Mouse (Mus musculus) urinary bladder, postnatal 36 days (tissue): ENCODE measurements at regions not wholly inside any gene's neighbourhood (a gene's known extent, or its start where the extent isn't known, plus 50 kb on each side); places are given as distances from the start of the nearest gene placed in this dataset.
"Not testable (repeated sequence)": the region's sequence is repeated elsewhere in the genome, so short reads cannot be mapped to it uniquely, and the experiment has no call there.

ENCODE experiments used
- DNase-seq, 2 experiments: peaks; one replicate each; pipeline ENCODE4 v3.0.0; 2022; ENCODE audit warnings: low spot score in 2 of 2, mixed read lengths in 1 of 2

DNA sequence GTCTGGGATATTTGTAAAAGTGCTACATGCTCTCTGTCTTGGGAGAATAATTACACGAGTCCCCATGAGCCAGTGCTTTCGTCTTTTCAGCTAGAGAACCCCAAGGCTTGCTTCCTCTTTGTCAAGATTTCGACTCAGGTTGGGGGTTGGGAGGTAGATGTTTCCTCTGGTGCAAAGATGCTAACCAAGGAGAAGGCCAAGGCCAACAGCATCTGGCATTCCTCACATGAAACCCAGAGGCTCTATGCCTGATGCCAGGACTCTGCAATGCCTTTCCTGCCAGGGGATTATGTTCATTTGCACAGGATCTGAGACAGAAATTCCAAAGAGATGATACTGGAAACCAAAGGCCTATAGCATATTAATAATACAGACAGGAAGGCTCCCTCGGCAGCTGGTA, 198.2 kb upstream of the Six2 start:
- no peak for DNase-seq

DNA sequence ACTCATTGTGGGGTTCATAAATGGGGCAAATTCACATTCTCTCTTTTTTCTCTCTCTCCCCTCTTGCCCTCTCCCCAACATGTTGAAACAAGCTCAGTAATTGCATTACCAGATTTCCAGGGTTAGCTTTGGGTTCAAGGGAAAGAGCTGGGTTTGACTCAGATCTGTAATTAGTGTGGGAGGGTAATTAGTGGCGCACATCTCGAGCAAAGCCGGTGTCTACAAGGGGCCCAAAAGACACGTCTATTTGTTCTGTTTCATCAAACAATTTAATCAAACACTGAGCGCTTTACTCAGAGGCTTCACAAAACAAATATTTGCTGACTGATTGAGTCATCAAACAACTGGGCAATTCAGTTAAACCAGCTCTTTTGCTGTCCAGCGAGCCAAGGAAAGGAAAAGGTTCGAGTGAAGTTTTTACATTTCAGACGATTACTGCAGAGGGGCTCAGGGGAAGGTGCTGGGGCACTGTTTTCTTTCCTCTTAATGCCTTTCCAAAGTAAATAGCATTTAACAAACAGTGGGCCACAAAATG, 193.6 kb upstream of the Six2 start:
- DNase-seq = peak in 1 of 2 experiments; percentile 2

DNA sequence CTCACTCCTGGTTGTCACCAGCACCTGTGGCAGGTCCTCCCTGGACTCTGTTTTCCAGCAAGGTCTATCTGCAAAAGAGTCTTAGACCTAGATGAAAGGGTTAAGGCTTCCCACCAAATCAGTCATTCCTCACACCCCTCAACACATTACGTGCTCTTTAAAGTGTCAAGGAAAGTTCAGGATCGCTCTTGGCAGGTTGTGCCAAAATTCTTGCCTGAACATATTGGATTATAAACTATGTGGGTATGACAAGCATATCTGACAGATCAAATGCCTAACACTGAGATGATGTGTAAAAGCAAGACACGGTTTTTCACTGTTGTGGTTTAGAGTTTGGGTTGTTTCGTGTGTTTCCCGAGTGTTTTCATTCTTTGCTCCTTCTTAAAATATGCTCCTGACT, 193.0 kb upstream of the Six2 start:
- DNase-seq = peak in 1 of 2 experiments; percentile 2

DNA sequence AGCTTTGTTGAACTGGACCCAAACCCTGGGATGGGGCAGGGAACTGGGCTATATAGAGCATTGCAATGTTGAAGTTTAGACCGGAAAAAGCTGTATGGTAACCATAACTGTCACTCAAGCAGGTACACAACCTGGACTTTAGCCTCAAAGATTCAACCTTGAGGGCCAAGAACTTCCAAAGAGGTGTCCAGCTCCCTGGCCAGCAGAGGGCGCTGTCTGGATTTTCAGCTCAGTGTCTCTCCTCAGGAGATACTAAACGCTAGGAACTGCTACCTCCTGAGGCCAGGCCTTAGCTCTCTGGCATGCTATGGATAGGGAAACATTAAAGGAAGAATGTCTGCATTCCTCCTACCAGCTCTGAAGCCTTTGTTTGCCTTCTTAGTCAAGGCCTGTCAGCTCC, 189.4 kb upstream of the Six2 start:
- DNase-seq = peak in 1 of 2 experiments; percentile 9

DNA sequence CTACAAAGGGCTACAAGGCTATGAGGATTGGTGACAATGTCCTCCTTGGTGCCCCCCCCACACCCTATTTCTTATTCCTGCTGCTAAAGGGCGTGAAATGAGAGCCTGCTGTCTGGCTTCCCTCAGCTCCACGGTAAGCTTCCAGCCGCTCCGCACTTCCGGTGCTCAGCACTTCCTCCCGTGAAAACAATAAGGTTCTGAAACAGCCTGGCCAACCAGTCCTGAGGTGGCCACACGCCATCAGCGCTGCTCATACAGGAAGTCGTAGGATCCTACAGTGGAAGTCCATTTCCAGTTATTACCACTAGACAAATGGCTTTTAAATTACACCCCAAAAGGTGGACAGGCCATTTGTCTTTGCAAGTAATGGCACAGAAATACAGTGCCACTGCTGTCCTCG, 188.8 kb upstream of the Six2 start:
- DNase-seq = no peak

DNA sequence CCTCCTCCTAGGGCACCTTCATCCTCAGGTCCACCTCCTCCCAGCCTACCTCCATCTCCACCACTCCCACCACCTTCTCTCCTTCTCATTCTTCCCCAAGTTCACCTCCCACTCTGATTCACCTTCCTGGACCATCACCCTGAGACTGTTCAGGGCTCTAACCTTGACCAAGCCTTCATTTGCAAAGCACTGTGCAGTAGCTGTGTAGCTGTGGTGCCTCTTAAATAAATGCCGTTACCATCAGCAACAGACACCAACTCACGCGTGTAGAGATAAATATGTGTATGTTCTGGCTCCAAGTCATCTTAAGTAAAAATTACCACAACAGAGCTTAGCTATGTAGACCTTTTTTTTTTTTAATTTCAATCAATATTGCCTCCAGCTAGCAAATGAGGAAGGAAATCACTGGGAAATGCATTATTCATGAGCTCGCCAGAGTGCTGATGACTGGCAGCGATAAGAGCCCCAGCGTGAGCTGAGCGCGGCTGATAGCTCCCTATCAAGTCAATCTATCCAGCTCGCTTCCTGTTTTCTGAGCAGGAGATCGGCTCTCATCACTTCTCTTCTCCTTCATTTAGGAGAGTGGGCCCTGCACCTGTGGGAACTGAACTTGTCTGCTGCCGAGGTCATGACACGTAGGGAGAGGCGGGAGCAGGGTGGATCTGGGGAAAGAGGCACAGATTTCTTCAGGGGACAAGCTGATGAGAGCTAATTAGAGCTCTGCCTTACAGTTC, 185.9 kb upstream of the Six2 start:
- DNase-seq = peak in 1 of 2 experiments; percentile 14

DNA sequence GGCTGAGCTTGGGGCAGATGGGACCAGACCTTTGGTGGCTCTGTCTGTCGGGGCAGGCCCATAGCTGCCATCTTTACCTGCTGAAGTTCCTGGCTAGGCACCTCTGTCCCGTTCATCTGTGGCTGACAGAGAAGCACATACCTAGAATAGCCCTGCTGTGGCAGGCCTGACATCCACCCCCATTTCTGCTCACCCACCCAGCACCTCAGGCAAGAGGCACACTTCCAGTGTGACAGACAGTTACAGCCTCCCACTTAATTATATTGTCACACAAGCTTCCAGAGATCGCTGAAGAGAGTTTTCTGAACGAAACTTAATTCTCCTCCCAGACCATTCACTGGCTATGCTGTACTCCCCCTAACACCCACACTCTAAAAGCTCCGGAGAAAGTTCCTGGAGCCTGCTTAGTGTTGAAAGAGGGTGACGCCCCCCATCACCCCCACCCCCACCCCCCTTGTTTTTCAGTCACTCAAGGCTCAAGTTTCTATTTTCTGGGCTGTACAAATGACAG, 184.9 kb upstream of the Six2 start:
- no peak for DNase-seq

DNA sequence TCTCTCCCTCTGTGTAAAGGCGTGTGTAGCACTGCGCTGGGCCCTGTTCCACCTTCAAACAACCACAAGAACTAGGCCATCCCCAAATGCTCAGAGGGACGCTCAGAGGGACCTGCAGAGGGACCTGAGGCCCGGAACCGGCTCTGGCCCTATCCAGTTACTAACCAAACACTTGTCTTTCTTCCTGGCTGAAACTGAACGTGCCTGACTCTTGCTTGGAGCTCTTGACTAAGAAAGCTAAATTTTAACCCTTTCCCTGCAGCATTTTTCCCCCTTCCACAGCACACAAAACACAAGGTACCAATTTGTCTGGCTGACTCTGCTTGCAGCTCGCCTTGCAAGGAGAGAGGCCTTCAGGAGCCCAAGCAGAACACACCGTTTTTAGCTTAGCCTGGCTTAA, 182.3 kb upstream of the Six2 start:
- DNase-seq = no peak

DNA sequence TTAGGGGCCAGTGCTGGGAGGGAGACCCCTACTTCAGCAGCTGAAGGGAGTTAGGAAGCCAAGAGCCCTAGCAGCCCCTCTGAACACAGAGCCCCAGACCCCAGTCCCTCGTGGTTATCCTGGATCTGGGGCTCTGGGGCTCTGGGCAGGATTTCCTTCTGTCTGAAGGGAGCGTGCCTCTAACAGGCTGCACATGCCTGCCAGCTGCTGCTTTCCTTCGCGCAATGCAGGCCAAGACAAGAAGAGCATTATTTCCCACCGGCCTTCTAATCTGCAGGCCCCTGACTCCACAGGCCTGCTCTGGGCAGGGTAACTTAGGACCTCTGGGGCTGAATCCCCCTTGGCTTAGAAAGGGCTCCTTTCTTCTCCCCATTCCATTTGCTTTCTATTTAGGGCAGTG, 181.1 kb upstream of the Six2 start:
- DNase-seq = no peak

DNA sequence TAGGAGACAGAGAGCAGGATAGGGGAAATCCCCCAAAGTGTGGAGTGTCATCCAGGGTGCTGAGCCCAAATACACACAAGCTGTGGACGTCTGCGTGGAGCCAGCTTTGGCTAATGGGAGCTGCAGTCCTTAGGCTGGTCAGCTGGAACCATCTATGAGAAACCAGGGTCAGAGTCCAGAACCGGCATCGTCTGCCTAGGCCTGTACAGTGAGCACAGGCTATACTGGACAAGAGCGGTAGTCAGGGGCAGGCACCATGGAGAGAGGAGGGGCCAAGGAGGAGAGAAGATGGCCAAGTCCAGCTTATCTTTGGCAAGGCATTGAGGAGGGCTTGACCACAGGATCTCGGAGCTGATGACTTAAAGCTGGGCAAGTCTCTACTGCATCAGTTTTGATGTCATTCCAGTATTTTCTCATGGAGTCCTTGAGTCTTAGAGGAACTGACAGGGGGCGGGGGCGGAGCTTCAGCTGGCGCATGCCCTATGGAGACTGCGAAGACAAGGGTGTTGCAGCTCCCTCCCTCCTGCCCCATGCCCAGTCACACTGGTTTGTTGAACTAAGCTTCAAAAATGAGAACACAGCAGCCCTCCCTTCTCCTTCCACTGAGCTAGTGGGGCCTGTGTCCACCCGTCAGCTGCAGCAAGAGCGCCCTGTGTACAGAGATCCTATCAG, 180.0 kb upstream of the Six2 start:
- peak; percentile 4 to 13 for DNase-seq

DNA sequence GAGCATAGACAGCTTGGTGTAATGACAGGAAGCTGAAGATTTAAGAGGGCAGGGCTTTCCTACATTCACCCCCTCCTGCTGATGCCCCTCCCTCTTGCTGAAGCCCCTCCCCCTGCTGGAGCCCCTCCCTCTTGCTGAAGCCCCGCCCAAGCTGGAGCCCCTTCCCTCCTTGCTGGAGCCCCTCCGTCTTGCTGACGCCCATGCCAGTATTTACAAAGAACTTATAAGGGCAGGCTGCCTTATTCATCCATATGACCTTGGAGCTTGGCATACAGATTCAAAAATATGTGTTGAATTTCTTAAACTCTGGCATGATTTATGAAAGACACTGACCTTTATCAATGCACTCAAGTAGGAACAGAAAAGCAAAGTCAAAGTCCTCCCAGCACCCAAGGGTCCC, 178.5 kb upstream of the Six2 start:
- DNase-seq = no peak

DNA sequence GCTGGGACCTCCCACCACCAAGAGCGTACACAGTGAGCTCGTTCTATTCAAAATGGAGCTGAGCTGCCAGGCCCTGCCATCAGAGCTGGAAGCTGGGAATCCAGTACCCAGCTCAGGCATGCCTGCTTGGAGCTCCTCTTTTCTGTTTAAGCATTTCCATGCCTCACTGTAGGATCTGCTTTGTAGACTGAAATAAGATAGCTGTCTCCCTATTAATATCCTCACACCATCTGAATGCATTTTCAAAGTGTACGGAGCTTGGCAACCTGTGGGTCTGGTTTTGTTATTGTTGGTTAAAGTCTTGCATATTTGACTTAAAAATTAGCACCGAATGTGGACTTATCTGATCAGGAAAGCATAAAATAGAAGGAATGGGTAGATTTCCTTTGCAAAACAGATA, 177.9 kb upstream of the Six2 start:
- no peak for DNase-seq

DNA sequence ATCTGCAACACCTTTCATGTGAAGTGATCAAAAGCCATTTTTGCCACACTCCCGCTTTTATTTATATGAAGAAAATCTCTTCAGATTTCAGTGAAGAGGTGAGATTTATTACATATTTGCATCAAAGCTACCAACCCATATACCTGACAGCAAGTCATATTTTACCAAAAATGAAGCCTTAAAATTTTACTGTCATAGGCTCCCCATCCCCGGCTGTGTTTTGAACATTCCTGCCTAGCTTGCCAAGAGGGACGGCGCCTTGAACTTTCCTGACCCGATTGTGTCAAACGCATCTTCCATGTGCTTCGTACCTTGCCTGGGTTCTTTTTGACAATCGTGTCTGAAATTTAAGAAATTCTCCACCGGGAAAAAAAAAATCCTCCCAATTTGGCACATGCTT, 173.3 kb upstream of the Six2 start:
- no peak for DNase-seq

DNA sequence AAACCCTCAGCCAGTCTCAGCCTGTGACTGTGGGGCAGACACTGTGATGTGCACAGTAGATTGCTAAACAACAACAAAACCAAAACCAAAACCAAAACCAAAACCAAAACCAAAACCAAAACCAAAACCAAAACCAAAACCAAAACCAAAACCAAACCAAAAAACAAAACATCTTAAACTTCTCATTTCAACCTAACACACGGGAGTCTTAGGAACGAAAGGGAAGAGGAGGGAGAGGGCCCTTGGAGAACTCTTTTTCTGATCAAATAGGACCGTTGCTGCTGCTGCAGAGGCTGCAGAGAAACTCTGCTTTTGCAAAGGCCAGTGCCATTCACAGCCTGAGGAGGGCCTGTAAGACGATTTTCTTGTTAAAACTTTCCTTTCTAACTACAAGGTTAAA, 172.7 kb upstream of the Six2 start:
- DNase-seq = no peak

DNA sequence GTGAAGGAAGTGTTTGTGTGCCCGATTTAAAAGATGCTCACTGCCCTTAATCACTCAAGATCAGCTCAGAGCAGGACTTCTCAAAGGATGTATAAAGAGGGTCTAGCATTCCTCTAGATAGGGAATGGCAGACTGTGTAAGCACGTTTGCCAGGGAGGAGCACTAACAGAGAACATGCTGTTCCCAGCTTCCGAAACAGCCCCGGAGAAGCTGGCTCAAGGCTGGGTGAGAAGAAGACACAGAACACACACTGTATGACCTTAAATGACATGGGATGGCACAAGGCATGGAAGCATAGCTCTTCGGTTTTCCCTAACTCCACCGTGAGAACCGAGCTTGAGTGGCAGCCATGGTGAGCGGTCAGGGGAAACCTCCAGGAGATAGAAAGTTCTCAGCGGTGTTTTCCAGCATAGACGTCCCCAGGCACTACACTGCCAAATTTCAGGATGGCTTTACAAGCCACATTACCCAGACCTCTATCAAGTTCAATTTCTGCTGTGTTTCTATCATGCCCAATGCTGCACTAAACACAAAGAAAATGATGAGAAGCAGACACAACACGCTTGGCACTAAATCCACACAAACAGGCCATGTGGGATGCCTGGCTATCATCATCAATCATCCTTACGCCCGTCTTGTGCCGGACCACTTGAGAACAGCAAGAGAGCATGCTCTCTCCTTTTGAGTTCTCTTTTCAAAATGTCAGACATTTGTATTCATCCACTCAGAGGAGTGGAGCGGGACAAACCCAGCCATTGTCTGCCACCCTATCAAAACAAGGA, 172.0 kb upstream of the Six2 start:
- DNase-seq = no peak

DNA sequence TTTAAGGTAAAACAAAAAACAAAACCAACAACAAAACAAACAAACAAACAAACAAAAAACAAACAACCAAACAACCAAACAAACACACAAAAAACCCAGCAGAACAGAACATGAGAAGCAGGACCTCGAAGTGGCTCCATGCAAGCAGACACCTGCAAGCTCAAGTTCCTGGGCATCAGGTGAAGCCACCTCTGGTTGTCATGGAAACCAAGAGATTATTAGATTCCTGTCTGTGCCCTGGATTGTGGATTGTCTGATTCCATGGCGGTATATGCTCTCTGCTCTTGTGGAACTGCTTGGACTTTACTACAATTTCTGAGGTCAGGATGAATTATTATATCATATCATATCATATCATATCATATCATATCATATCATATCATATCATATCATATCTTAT, 170.4 kb upstream of the Six2 start:
- DNase-seq = no peak

DNA sequence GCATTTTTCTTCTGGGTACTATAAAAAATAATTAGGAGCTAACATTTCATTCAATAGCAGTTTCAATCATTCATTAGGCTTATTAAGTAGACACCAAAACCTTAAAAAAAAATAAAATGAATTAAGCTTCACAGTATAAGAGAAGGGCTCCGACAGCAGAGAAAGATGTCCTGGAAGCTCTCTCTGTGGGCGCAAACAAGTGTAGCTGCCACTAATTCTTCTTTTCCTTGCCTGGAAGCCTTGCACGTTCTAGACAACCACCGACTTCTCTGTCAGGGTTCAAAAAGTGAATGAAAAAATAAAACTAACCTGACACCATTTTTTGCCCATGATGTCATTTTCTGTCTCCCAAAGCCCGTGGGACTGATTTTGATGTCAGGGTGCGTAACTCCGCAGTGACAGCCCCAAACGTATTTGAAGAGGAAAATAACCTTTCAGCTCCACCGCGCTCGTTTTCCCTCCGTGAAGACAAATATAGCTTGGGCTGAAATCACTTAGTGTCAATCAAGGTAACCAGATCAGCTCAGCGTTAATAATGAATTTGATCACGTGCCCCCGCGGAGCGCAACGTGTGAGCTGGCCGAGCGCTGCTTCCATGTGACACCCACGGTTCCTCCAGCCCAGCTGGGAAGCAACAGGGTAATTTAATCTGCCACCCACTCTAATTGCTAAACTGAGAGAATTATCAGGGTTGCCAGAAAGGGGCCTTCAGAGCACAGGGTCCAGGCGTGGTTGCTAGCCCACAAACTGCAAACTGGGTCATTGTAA, 169.8 kb upstream of the Six2 start:
- DNase-seq = no peak

DNA sequence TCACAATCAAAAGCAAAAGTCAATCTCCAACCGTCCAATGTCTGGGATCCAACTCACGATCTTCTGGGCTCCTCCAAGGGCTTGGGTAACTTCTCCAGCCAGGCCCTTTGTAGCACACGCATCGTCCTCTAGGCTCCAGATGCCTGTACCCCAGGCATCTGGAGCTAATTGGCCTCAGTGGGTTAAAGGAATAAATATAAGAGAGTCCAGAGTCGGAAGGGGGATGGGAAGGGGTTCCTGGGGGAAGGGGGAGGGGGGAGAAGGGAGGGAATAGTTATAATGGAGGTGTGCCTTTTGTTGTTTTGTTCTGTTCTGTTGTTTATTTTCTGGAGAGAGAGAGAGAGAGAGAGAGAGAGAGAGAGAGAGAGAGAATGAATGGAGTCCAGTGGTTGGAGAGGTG, 168.8 kb upstream of the Six2 start:
- not testable (repeated sequence) for DNase-seq

DNA sequence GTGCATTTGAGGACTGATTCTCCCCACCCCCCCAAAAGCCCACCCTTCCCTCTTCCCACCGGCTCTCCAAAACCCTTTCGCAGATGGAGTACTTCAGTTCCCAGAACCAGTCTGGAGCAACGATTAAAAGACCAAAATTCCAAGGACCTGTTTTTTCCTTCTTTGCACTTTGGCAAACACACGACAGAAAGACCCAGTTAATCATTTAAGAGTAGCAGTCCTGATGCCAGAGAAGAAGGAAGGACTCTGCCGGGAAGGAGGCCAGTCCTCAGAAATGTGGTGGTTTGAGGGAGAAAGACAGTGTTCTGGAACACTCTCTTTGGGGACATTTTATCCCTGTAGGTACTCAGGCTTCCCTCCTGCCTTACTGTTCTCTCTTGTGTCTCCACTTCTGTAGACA, 165.1 kb upstream of the Six2 start:
- DNase-seq = no peak

DNA sequence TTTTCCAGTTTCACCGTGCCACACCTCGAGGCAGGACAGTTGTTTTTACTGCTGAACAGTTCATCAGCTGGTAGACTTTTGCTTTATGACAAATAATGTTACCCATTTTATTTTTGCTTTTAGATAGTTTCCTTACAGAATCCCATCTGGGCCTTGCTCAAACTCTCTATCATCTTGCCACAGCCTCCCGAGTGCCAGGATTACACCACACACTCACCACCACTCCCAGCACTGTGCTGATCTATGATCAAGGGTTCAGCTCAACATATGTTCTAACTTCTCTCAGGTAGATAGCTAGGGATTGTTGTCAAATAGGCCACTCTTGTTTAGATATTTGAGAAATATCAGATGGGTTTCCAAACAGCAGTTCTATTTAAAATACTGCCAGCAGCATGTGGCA, 160.5 kb upstream of the Six2 start:
- DNase-seq = no peak

DNA sequence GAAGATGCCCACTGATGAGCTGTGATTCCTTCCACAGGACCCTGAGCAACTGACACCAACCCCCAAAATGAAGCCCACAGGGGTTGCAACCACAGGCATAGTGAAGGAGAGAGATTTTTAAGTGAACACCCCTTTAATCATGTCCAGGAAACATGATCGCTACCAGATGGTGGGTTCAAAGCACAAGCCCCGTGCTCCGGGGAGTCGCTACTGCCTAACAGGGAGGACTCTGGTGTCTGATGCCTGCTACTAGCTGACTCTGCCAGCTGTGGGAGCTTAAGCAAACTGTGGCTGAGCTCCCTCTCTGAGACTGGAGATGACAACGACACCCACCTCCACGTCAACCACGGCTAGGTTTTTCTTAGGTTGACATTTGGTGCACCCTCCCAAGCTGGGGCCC, 159.7 kb upstream of the Six2 start:
- DNase-seq = no peak

DNA sequence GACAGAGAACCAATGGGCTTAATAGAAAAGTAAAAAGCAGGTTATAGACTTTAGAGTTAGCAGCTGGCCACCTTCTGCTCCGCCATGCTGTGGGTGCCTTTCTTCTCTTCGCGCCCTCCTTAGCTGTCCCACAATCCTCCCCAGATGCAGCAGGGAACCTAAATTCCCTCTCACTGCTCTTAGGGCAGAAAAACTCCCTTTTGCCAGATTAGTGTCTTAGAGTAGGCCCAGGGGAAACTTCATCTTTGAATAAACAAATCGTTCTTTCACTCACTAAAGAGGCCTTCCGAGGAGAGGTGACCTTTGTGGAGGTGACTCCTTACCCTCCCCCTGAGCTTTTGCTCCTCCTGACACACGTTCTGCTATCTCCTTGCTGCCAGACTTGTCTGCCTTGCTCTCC, 157.0 kb upstream of the Six2 start:
- no peak for DNase-seq
